Mouse (Mus musculus): ENCODE results near the gene Cyfip2.

- TF ChIP-seq EP300 (IDR thresholded peaks at IDR 0.05) (no peak), CTCF (IDR thresholded peaks at IDR 0.05) (no peak)
Measured at GRCm38 (mm10) chr11:46168506-46168905, 144.2 kb downstream of the Cyfip2 start.
